In genomic region chr10:95067971-95068370, GRCm38 (mm10) we compare ENCODE assay signal across 29 mouse cellular contexts.
DNase-seq lines count a peak whose midpoint lies in the region; ATAC-seq and TF ChIP-seq lines count a peak whose summit lies in the region.
"Had no signal": no experiment of that assay in that cellular context is flagged by ENCODE, and none has a peak within 500 bp of the region (broad histone marks: within the 10 kb centered on the region; RNA-seq: fewer than 3 reads in every experiment).

No protein-coding gene starts in this region.

- ATAC-seq in intestine, embryonic 14.5 days (replicated peaks; ENCODE audit: low FRiP score, low TSS enrichment, low read depth): no peak
- ATAC-seq in intestine, postnatal 0 days: no peak
- ATAC-seq in lung, embryonic 15.5 days (ENCODE audit: borderline replicate concordance, extremely low read depth, low FRiP score, low TSS enrichment): peak; percentile 95
- peak; percentile 88 for ATAC-seq in lung, postnatal 0 days
- ATAC-seq: CD4-positive, CD25-positive, alpha-beta regulatory T cell, adult 4 months; forebrain, embryonic 14.5 days; Patski had no signal

- no peaks in the 10 kb centered on the region for H3K9me3 ChIP-seq in intestine, embryonic 14.5 days (ENCODE audit: control insufficient read depth, low read length)
- no peaks in the 10 kb centered on the region for H3K9me3 ChIP-seq in intestine, postnatal 0 days (ENCODE audit: control insufficient read depth)
- H3K9me3 ChIP-seq in lung, embryonic 15.5 days: no peaks in the 10 kb centered on the region
- H3K9me3 ChIP-seq in lung, postnatal 0 days (ENCODE audit: low read length): no peaks in the 10 kb centered on the region
- H3K9me3 ChIP-seq: embryonic facial prominence, embryonic 13.5 days; embryonic facial prominence, embryonic 15.5 days; forebrain, embryonic 10.5 days; forebrain, embryonic 12.5 days; G1E had no signal

- peak; percentile 74 for TF ChIP-seq EP300 in lung, postnatal 0 days (IDR thresholded peaks at IDR 0.05)

- no peak overlapping the region for H3K4me3 ChIP-seq in intestine, embryonic 14.5 days (ENCODE audit: low read depth, low read length)
- H3K4me3 ChIP-seq in intestine, postnatal 0 days (ENCODE audit: low read depth, low read length): no peak overlapping the region
- H3K4me3 ChIP-seq in lung, embryonic 15.5 days: no peak overlapping the region
- no peak overlapping the region for H3K4me3 ChIP-seq in lung, postnatal 0 days (ENCODE audit: low read depth, low read length)
- H3K4me3 ChIP-seq: embryonic facial prominence, embryonic 13.5 days; embryonic facial prominence, embryonic 15.5 days; erythroblast, embryonic 14.5 days; forebrain, embryonic 10.5 days; forebrain, embryonic 12.5 days had no signal

- DNase-seq in intestine, embryonic 14.5 days (ENCODE audit: low spot score): peak; percentile 10
- no peak for DNase-seq in lung, adult 18-20 months
- DNase-seq in lung, postnatal 0 days (ENCODE audit: low spot score): peak; percentile 89
- DNase-seq in lung, postnatal 14 days: no peak
- DNase-seq in lung, postnatal 10 days: peak; percentile 41
- no peak for DNase-seq in natural killer cell, adult 2 months (ENCODE audit: low spot score in 2 of 2)
- DNase-seq: adrenal gland, adult 2 months; adrenal gland, postnatal 10 days; adrenal gland, postnatal 25 days; B cell, adult 2 months; cerebellum, adult 11 months; cerebellum, adult 18-20 months; cerebellum, adult 8-10 months; cerebellum, adult 9-11 months; cerebellum, postnatal 14 days; cerebellum, postnatal 36 days; embryo, embryonic 11 days had no signal

- no peak overlapping the region for H3K27ac ChIP-seq in intestine, embryonic 14.5 days (ENCODE audit: low read depth)
- no peak overlapping the region for H3K27ac ChIP-seq in intestine, postnatal 0 days (ENCODE audit: low read depth, low read length)
- peak overlapping the region; percentile 77 for H3K27ac ChIP-seq in lung, embryonic 15.5 days
- peak overlapping the region; percentile 55 for H3K27ac ChIP-seq in lung, postnatal 0 days (ENCODE audit: low read length)
- H3K27ac ChIP-seq: embryonic facial prominence, embryonic 13.5 days; embryonic facial prominence, embryonic 15.5 days; forebrain, embryonic 10.5 days; forebrain, embryonic 12.5 days had no signal

- H3K36me3 ChIP-seq in intestine, embryonic 14.5 days (ENCODE audit: control insufficient read depth, insufficient read depth, low read length): no peaks in the 10 kb centered on the region
- H3K36me3 ChIP-seq in intestine, postnatal 0 days (ENCODE audit: control insufficient read depth, insufficient read depth): no peaks in the 10 kb centered on the region
- no peaks in the 10 kb centered on the region for H3K36me3 ChIP-seq in lung, embryonic 15.5 days
- H3K36me3 ChIP-seq in lung, postnatal 0 days (ENCODE audit: insufficient read depth, low read length): no peaks in the 10 kb centered on the region
- H3K36me3 ChIP-seq: embryonic facial prominence, embryonic 13.5 days; embryonic facial prominence, embryonic 15.5 days; forebrain, embryonic 10.5 days; forebrain, embryonic 12.5 days; G1E had no signal

- no peaks in the 10 kb centered on the region for H3K4me1 ChIP-seq in intestine, embryonic 14.5 days (replicated peaks; ENCODE audit: control insufficient read depth, insufficient read depth, low read length)
- no peaks in the 10 kb centered on the region for H3K4me1 ChIP-seq in intestine, postnatal 0 days (replicated peaks; ENCODE audit: control insufficient read depth, insufficient read depth, low read length)
- H3K4me1 ChIP-seq in lung, embryonic 15.5 days: 0 out of 2 replicates have a peak, but pooled peaks cover 2% of the 10 kb centered on the region
- H3K4me1 ChIP-seq in lung, postnatal 0 days (ENCODE audit: insufficient read depth, low read depth, low read length): no peaks in the 10 kb centered on the region
- H3K4me1 ChIP-seq: embryonic facial prominence, embryonic 13.5 days; embryonic facial prominence, embryonic 15.5 days; forebrain, embryonic 10.5 days; forebrain, embryonic 12.5 days had no signal

- 80% methylated on average over 10 of the region's 10 CpGs for WGBS in intestine, embryonic 14.5 days
- WGBS in intestine, postnatal 0 days: 80% methylated on average over 10 of the region's 10 CpGs
- 43% methylated on average over 10 of the region's 10 CpGs for WGBS in lung, embryonic 15.5 days
- WGBS in lung, postnatal 0 days: 54% methylated on average over 10 of the region's 10 CpGs

- no peak for TF ChIP-seq CTCF in intestine, postnatal 0 days (IDR thresholded peaks at IDR 0.05; ENCODE audit: low read depth)
- TF ChIP-seq CTCF in lung, postnatal 0 days (IDR thresholded peaks at IDR 0.05): peak; percentile 40; the same call in 1 of the 2 replicates

- no peak overlapping the region for H3K4me2 ChIP-seq in intestine, embryonic 14.5 days (ENCODE audit: low read length)
- H3K4me2 ChIP-seq in intestine, postnatal 0 days (replicated peaks; ENCODE audit: low read depth): no peak overlapping the region
- no peak overlapping the region for H3K4me2 ChIP-seq in lung, embryonic 15.5 days
- no peak overlapping the region for H3K4me2 ChIP-seq in lung, postnatal 0 days (replicated peaks; ENCODE audit: low read depth, low read length)
- H3K4me2 ChIP-seq: embryonic facial prominence, embryonic 13.5 days; embryonic facial prominence, embryonic 15.5 days; forebrain, embryonic 12.5 days had no signal

- H3K27me3 ChIP-seq in intestine, embryonic 14.5 days (replicated peaks; ENCODE audit: control insufficient read depth, insufficient read depth, low read length): no peaks in the 10 kb centered on the region
- H3K27me3 ChIP-seq in intestine, postnatal 0 days (replicated peaks; ENCODE audit: control insufficient read depth, insufficient read depth, low read length): no peaks in the 10 kb centered on the region
- no peaks in the 10 kb centered on the region for H3K27me3 ChIP-seq in lung, embryonic 15.5 days
- H3K27me3 ChIP-seq in lung, postnatal 0 days (replicated peaks; ENCODE audit: insufficient read depth, low read length): no peaks in the 10 kb centered on the region
- H3K27me3 ChIP-seq: CH12.LX; embryonic facial prominence, embryonic 13.5 days; embryonic facial prominence, embryonic 15.5 days; forebrain, embryonic 12.5 days had no signal

- no peak overlapping the region for H3K9ac ChIP-seq in intestine, embryonic 14.5 days (ENCODE audit: low read length)
- no peak overlapping the region for H3K9ac ChIP-seq in intestine, postnatal 0 days (ENCODE audit: low read depth, low read length)
- no peak overlapping the region for H3K9ac ChIP-seq in lung, embryonic 15.5 days
- no peak overlapping the region for H3K9ac ChIP-seq in lung, postnatal 0 days (replicated peaks; ENCODE audit: low read depth)
- H3K9ac ChIP-seq: embryonic facial prominence, embryonic 13.5 days; embryonic facial prominence, embryonic 15.5 days; forebrain, embryonic 12.5 days had no signal

Comparison
In these comparisons a context has a peak if more than half of its experiments do, and no peak if none do; other contexts are left out.
1. DNase-seq: peak in intestine, embryonic 14.5 days (single experiment), lung, postnatal 0 days (single experiment) and lung, postnatal 10 days (single experiment); none in lung, adult 18-20 months (0 of 2), lung, postnatal 14 days (single experiment) and natural killer cell, adult 2 months (0 of 2).
2. ATAC-seq: peak in lung, embryonic 15.5 days (single experiment) and lung, postnatal 0 days (single experiment); none in intestine, embryonic 14.5 days (single experiment) and intestine, postnatal 0 days (single experiment).
3. H3K27ac ChIP-seq: peak in lung, embryonic 15.5 days (single experiment) and lung, postnatal 0 days (single experiment); none in intestine, embryonic 14.5 days (single experiment) and intestine, postnatal 0 days (single experiment).